Mouse (Mus musculus): Measurements from ENCODE around the gene Gm9857. TPM values are rescaled to one million over a fixed set of nuclear protein-coding genes. Genes with fewer than 3 reads are reported as not detected.

Gm9857 gene
- total and polyA plus RNA-seq, 3 experiments, result not detected

- TF ChIP-seq CTCF (IDR thresholded peaks at IDR 0.05) (peak; percentile 67), EP300 (IDR thresholded peaks at IDR 0.05; ENCODE audit: insufficient read depth, low read depth, low read length) (no peak)
- 91% methylated on average over 13 of the region's 13 CpGs for WGBS
- no peaks in the 10 kb centered on the region for H3K27me3 ChIP-seq (ENCODE audit: control insufficient read depth, insufficient read depth, low read length)
- no peak overlapping the region for H3K27ac ChIP-seq
- H3K4me3 ChIP-seq, result no peak overlapping the region
- DNase-seq, result no peak
- no peak overlapping the region for H3K9ac ChIP-seq (ENCODE audit: low read depth, low read length)
- H3K79me2 ChIP-seq (replicated peaks; ENCODE audit: control insufficient read depth, insufficient read depth, low read length), result no peaks in the 10 kb centered on the region
- no peaks in the 10 kb centered on the region for H3K4me1 ChIP-seq (ENCODE audit: control insufficient read depth, insufficient read depth, low read length)
- H3K36me3 ChIP-seq (ENCODE audit: control insufficient read depth, insufficient read depth, low read length), result no peaks in the 10 kb centered on the region
- intact Hi-C loops (cut with DNase I), result loop anchor here (2.0 to 5.0 kb wide), 2 partner anchors 50 to 85 kb away; partner anchors contain the start of gene Fam102b
These were observed 37.2 kb upstream of the Gm9857 start for GRCm38 (mm10) chr3:108977340-108978030.

- TF ChIP-seq POLR2A (IDR thresholded peaks at IDR 0.05; ENCODE audit: insufficient read depth, low read depth, low read length) (no peak), CTCF (IDR thresholded peaks at IDR 0.05) (no peak), EP300 (IDR thresholded peaks at IDR 0.05; ENCODE audit: insufficient read depth, low read depth, low read length) (no peak)
- intact Hi-C loops (cut with DNase I), result loop anchor here (5.0 kb wide), 2 partner anchors 37 to 52 kb away; partner anchors contain the start of gene Fam102b
- Histone ChIP-seq H3K4me3 (no peak overlapping the region), H3K27ac (no peak overlapping the region), H3K27me3 (ENCODE audit: control insufficient read depth, insufficient read depth, low read length) (no peaks in the 10 kb centered on the region), H3K4me1 (ENCODE audit: control insufficient read depth, insufficient read depth, low read length) (no peaks in the 10 kb centered on the region), H3K79me2 (replicated peaks; ENCODE audit: control insufficient read depth, insufficient read depth, low read length) (no peaks in the 10 kb centered on the region), H3K9ac (ENCODE audit: low read depth, low read length) (no peak overlapping the region), H3K36me3 (ENCODE audit: control insufficient read depth, insufficient read depth, low read length) (no peaks in the 10 kb centered on the region)
- DNase-seq, result no peak
- WGBS, result 83% methylated on average over 15 of the region's 15 CpGs
These were observed 34.8 kb upstream of the Gm9857 start for GRCm38 (mm10) chr3:108974920-108975485.

- TF ChIP-seq POLR2A (IDR thresholded peaks at IDR 0.05; ENCODE audit: insufficient read depth, low read depth, low read length) (no peak), CTCF (IDR thresholded peaks at IDR 0.05) (no peak), EP300 (IDR thresholded peaks at IDR 0.05; ENCODE audit: insufficient read depth, low read depth, low read length) (no peak)
- Histone ChIP-seq H3K9ac (ENCODE audit: low read depth, low read length) (no peak overlapping the region), H3K79me2 (replicated peaks; ENCODE audit: control insufficient read depth, insufficient read depth, low read length) (no peaks in the 10 kb centered on the region), H3K4me3 (no peak overlapping the region), H3K27ac (no peak overlapping the region), H3K36me3 (ENCODE audit: control insufficient read depth, insufficient read depth, low read length) (no peaks in the 10 kb centered on the region), H3K4me1 (ENCODE audit: control insufficient read depth, insufficient read depth, low read length) (no peaks in the 10 kb centered on the region), H3K27me3 (ENCODE audit: control insufficient read depth, insufficient read depth, low read length) (no peaks in the 10 kb centered on the region)
- DNase-seq, result no peak
- 71% methylated on average over 13 of the region's 13 CpGs for WGBS
- intact Hi-C loops (cut with DNase I), result loop anchor here (5.0 kb wide), 1 partner anchor 38 kb away; no protein-coding TSS in a partner anchor
These were observed 33.9 kb upstream of the Gm9857 start for GRCm38 (mm10) chr3:108973980-108974660.

GRCm38 (mm10) chr3:108966051-108966450, 25.8 kb upstream of the Gm9857 start:
- Histone ChIP-seq H3K4me1 (ENCODE audit: control insufficient read depth, insufficient read depth, low read length) (no peaks in the 10 kb centered on the region; the same call in 1 of the 2 replicates), H3K9ac (ENCODE audit: low read depth, low read length) (no peak overlapping the region), H3K79me2 (replicated peaks; ENCODE audit: control insufficient read depth, insufficient read depth, low read length) (no peaks in the 10 kb centered on the region), H3K27me3 (ENCODE audit: control insufficient read depth, insufficient read depth, low read length) (no peaks in the 10 kb centered on the region), H3K4me3 (no peak overlapping the region), H3K27ac (no peak overlapping the region), H3K36me3 (ENCODE audit: control insufficient read depth, insufficient read depth, low read length) (no peaks in the 10 kb centered on the region)
- no peak for TF ChIP-seq CTCF (IDR thresholded peaks at IDR 0.05)
- WGBS, result 86% methylated on average over 3 of the region's 3 CpGs
- intact Hi-C loops (cut with DNase I), result no loop called here
- no peak for DNase-seq

- WGBS, result 76% methylated on average over 7 of the region's 7 CpGs
- Histone ChIP-seq H3K4me1 (ENCODE audit: control insufficient read depth, insufficient read depth, low read length) (no peaks in the 10 kb centered on the region; the same call in 1 of the 2 replicates), H3K36me3 (ENCODE audit: control insufficient read depth, insufficient read depth, low read length) (no peaks in the 10 kb centered on the region), H3K27me3 (ENCODE audit: control insufficient read depth, insufficient read depth, low read length) (no peaks in the 10 kb centered on the region), H3K4me3 (no peak overlapping the region), H3K27ac (no peak overlapping the region), H3K79me2 (replicated peaks; ENCODE audit: control insufficient read depth, insufficient read depth, low read length) (no peaks in the 10 kb centered on the region), H3K9ac (ENCODE audit: low read depth, low read length) (no peak overlapping the region)
- no peak for DNase-seq
- TF ChIP-seq EP300 (IDR thresholded peaks at IDR 0.05; ENCODE audit: insufficient read depth, low read depth, low read length) (no peak), CTCF (IDR thresholded peaks at IDR 0.05) (peak; percentile 44)
- intact Hi-C loops (cut with DNase I), result no loop called here
These were observed 24.3 kb upstream of the Gm9857 start for GRCm38 (mm10) chr3:108964361-108965044.

Measured in heart, adult 2 months (tissue).